Mouse (Mus musculus) cerebellum, postnatal 10 days (tissue): ENCODE data around the gene Brdt.
"Not testable (repeated sequence)": the region's sequence is repeated elsewhere in the genome, so short reads cannot be mapped to it uniquely, and the experiment has no call there.

Experiments
- DNase-seq, 2 experiments: peaks; one replicate each; pipeline ENCODE4 v3.0.0; 2021; ENCODE audit warnings: mixed read lengths in 2 of 2

The Brdt gene

GRCm38 (mm10) chr5:107342891-107343290 is 11.9 kb downstream of the Brdt start:
- peak; percentile 59 to 65 for DNase-seq

- DNase-seq, result no peak
Measured at GRCm38 (mm10) chr5:107346214-107346613, 15.3 kb downstream of the Brdt start.

- DNase-seq, result no peak
Measured at GRCm38 (mm10) chr5:107352566-107352965, 21.6 kb downstream of the Brdt start.

DNA sequence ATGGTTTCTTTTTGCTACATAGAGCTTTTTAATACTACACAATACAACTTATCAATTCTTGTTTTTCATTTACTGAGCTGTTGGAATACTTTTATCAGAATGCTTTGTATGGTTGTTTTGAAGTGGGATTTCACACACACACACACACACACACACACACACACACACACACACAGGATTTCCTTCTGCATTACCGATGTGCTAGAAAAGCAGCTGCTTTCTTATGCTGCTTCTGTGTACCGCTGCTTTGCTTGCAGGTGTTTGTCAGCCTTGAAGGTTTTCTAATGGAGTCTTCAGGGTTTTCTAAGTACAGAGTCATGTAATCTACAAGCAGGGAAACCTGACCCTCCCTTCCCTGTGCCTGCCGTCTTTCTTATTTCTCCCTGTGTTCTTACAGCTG is 23.0 kb downstream of the Brdt start:
- DNase-seq, result no peak

GRCm38 (mm10) chr5:107355801-107356200 is 24.8 kb downstream of the Brdt start:
- DNase-seq, result peak in 1 of 2 experiments; percentile 7

DNA sequence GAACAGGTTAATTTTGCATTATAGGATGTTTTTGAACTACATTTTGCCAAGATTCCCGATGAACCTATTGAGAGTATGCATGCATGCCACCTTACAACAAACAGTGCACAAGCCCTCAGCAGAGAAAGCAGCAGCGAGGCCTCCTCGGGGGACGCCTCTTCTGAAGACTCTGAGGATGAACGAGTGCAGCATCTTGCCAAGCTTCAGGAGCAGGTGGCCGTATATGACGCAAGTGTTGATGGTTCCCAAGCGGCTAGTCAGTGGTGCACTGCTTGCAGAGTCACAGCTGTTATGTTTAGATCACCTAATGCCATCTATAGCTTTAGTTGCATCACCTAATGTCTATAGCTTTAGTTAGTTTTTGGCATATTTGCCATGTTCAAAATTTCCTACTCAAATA is 26.8 kb downstream of the Brdt start:
- no peak for DNase-seq

GRCm38 (mm10) chr5:107359395-107360053 is 28.6 kb downstream of the Brdt start:
- peak; percentile 92 to 94 for DNase-seq

DNA sequence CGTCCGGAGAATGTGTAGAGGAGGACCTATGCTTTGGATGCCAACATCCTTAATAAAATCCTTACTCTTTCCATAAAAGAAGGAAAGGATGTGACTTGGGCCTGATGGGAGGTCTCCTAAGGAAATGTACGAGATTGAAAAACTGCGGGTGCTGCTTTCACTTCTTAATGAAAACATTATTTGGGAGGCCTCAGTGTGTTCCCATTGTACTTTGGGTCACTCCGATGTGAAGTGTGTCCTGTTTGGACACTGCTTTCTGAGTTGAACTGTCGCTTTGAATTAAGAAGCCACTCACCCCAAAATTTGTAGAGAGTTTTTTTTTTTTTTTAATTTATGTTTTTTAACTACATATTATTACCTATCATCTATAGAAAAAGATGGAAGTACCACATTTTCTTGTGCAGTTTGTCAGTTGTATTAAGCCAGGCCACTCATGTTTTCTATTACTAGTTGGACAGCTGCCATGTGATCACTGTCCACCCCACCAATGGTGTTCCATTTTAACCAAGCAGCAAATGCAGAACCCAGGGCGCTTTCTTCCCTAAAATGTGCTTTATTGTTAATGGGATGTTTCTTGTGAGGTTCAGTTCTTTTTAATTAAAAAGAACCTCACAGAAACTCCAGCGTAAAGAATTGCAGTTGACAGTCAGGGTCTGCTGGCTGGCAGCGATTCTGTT is 29.2 kb downstream of the Brdt start:
- peak; percentile 32 to 68 for DNase-seq

GRCm38 (mm10) chr5:107370040-107370439 is 39.1 kb downstream of the Brdt start:
- DNase-seq, result no peak

DNA sequence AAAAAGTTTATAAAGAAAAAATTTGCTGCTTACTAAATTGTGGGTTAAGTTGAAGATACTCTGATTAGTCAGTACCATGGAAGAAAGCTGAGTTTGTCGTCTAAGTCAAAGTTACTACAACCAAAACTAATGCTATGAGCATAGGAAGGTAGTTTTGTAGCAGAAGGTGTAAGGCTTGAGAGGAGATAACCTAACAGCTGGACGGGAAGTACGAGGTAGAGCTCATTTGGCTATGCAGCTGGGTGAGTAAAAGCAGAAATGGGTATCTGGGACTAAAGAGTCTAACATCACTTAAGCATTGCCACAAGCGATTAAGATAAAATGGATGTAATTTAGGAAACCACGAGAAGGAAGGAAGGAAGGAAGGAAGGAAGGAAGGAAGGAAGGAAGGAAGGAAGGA is 40.4 kb downstream of the Brdt start:
- no peak for DNase-seq

GRCm38 (mm10) chr5:107373256-107373655 is 42.3 kb downstream of the Brdt start:
- no peak for DNase-seq

DNA sequence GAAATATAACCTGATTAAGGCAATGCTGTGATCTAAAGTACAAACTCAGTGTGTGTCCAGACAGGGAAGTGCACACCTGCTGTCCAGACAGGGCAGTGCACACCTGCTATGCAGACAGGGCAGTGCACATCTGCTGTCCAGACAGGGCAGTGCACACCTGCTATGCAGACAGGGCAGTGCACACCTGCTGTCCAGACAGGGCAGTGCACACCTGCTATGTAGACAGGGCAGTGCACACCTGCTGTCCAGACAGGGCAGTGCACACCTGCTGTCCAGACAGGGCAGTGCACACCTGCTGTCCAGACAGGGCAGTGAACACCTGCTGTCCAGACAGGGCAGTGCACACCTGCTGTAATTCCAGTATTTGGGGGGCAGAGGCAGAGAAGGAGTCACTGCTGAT is 55.5 kb downstream of the Brdt start:
- not testable (repeated sequence) for DNase-seq

DNA sequence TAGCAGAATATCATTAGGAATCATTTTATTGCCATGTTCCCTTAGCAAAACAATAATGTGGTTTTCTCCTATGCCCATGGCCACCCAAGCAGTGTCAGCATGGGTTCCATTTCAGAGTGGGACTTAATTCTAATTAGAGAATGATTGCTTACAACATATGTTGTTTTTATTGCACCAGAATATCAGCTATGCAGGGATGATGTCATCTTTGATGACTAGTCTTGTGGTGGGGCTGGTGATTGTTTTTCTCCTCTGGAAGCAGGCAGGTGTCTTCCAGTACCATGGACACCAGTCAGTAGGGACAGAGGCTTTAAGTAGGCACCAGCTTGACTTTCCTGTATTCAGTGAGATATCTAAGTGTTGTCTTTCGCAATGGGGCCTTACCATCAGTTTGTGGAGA is 56.8 kb downstream of the Brdt start:
- DNase-seq, result no peak

- DNase-seq, result peak in 1 of 2 experiments; percentile 10
Measured at GRCm38 (mm10) chr5:107389373-107389772, 58.4 kb downstream of the Brdt start.

DNA sequence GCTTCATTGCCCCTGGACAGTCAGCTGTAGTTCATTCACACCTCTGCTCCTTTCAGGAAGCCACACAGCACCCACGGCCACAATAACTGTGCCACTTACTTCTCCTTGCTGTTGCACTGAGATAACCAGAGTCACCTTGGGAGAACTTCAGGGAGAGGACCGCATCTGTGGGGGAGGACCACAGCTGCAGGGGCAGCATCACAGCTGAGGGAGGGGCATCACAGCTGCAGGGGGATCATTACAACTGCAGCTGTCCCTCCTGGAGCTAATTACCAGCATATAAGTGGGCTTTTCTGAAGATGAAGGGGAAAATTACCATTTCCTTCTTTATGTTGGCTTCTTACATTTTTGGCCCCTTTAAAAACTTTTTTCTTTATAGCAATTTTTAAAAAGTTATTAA is 63.5 kb downstream of the Brdt start:
- DNase-seq, result no peak

DNA sequence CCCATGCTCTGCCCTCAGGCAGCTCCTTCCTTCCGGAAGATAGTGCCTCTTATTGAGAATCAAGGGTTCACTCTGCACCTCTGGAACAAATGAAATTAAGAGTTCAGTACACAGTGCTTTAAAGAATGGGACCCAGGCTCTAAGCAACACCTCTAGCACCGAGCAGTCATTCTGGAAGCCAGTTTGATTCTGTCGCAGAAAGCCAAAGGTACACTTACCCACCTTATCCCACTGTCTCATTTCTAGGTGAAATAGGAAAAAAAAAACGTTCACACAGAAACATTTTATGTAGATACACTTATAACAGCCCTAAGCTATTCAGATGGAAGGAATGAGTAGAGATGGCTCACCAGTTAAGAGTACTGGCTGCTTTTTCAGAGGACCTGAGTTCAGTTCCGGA is 71.5 kb downstream of the Brdt start, which contains the start of gene Ephx4:
Gene Ephx4, plus strand, starts transcription at position 301 of the 400 bp plus-strand sequence.
- no peak for DNase-seq

DNA sequence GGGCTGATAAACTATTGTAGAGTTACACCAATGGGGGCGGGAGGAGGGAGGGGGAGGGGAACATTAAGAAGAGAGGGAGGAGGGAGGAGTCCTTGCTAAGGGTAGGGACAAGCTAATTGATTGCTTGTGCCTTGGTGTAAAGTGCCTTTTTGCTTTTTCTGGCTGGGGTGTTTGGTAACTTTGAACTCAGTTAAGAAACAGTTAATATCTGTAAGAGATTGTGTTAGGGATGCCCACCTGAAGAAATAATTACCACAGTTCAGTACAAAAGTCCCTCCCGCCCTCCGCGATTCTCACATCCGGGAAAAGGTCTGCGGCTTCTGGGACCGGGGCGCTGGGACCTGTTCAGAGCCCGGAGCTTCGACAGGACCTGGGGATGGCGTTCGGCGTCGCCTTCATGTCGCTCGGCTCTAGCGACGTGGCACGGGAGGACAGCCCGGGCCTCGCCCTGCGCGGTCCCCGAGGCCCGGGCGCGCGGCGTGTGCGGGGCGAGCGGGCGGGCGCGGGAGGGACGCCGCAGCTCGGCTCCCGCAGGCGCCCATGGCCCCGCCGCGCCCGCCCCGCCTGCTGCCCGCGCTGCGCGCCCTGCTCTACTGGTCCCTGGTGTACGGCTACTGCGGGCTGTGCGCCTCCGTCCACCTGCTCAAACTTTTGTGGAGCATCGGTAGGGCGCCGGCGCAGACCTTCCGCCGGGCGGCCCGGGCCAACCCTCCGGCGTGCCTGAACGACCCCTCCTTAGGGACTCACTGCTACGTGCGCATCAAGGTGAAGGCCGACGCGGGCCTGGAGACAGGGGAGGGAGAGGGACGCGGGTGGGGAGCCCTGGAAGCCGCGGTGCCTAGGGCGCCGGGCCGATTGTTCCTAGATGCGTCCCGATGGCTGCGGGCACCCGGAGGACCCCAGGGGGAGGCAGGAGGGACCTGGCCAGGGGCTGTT is 72.3 kb downstream of the Brdt start:
- peak; percentile 56 to 63 for DNase-seq

GRCm38 (mm10) chr5:107403947-107404684 is 73.2 kb downstream of the Brdt start:
- DNase-seq, result peak; percentile 61 to 70

GRCm38 (mm10) chr5:107405361-107405760 is 74.4 kb downstream of the Brdt start:
- no peak for DNase-seq

DNA sequence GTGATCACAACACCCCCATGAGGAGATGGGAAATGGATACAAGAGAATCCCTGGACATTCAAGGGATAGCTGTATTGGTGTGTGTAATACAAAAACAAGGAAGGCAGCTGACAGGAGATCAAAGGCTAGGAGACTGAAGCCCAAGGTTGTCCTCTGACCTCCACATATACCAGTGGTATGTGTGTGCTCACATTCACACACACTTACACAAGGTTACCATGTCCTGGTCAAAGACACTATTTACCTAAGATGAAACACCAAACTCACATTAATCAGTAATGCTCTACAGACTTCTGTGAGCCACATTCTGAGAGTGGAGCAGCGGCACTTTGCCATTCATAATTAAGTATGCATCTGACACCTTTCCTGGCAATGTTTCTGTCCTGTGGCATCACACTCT is 79.3 kb downstream of the Brdt start:
- DNase-seq, result no peak

GRCm38 (mm10) chr5:107411326-107411725 is 80.4 kb downstream of the Brdt start:
- peak; percentile 53 to 62 for DNase-seq

- no peak for DNase-seq
Measured at GRCm38 (mm10) chr5:107412285-107412684, 81.3 kb downstream of the Brdt start.

- no peak for DNase-seq
Measured at GRCm38 (mm10) chr5:107415098-107415497, 84.1 kb downstream of the Brdt start.
